Mouse (Mus musculus) Patski (cell line): ENCODE measurements at regions not wholly inside any gene's neighbourhood (a gene's known extent, or its start where the extent isn't known, plus 50 kb on each side); places are given as distances from the start of the nearest gene placed in this dataset.

Experiments
- ATAC-seq: fragments of 100-300 bp; one replicate; pipeline ENCODE4 v1.8.0; 2021
- CTCF ChIA-PET: fragments of 350-600 bp; sonication (Branson Sonifier 250); formaldehyde crosslinking; loops from one replicate; lab custom pipeline; 2022; ENCODE audit warnings: inconsistent platforms; lab: Charles Lee
- POLR2A ChIA-PET: fragments of 350-600 bp; sonication (Branson Sonifier 250); formaldehyde crosslinking; loops from one replicate; lab custom pipeline; 2022; ENCODE audit warnings: antibody characterized with exemption, inconsistent platforms; lab: Charles Lee
- DNase-seq: peaks from one replicate; pipeline ENCODE4 v3.0.0-alpha.2; 2011; ENCODE audit warnings: low read depth, low spot score
- H3K27me3 ChIP-seq: fragments of 371-371 bp; one replicate; pipeline ENCODE4 v1.5.1; 2021
- CTCF ChIP-seq: fragments of 100-300 bp; IDR thresholded peaks from one replicate; pipeline ENCODE4 v1.5.1; 2021
- in situ Hi-C: fragments of 300-500 bp; cut with MboI; formaldehyde crosslinking; loops from 3 replicates; pipeline ENCODE4 v1.11.1; 2018; ENCODE audit warnings: low pct_unique_long_range_greater_than_20kb, mixed read lengths

DNA sequence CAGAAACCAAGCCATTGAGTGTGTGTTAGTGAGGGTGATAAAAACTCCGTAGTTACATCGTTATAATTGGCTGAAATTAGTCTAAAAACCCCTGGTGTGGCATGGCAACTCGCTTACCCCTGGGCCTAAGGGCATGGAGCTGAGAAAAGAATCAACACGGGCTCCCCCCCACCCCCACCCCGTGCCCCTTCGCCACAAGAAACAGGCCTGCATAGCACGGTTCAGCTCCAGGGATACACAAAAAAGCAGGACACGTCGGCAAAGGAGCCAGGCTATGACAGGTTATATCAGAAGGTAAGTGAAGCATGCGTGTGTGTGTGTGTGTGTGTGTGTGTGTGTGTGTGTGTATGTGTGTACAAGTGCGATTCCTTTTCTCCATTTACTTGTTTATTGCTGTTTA, 948.4 kb downstream of the Serpinb8 start:
- no peak for ATAC-seq
- ChIA-PET POLR2A (no interaction called here), CTCF (no interaction called here)
- H3K27me3 ChIP-seq: no peaks in the 10 kb centered on the region
- no peak for DNase-seq
- in situ Hi-C loops: no loop called here
- TF ChIP-seq CTCF: no peak

DNA sequence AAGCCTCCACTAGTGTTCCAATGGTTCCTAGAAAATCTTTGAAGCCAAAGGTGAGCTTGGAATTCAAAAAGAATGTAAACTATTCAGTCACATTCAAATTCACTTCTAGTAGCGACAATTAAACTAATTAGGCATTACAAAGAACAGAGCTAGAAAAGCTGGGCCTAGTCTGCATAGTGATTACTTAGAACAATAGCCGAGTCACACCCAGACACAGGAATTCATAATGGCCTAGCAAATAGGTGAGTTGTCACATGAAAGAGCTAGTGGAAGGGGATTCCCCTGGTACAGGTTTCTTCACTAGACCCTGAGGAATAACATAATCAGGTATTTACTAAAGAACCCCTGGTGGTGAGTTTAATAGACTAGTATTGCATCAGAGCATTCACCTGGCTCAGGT, 958.9 kb downstream of the Serpinb8 start:
- ATAC-seq: no peak
- CTCF ChIA-PET: interaction anchor here (0.6 kb wide), 1 partner anchor 14 kb away, joined by 3 read pairs; no protein-coding TSS in a partner anchor
- POLR2A ChIA-PET: no interaction called here
- in situ Hi-C loops: no loop called here
- DNase-seq: no peak
- no peak for TF ChIP-seq CTCF
- no peaks in the 10 kb centered on the region for H3K27me3 ChIP-seq

DNA sequence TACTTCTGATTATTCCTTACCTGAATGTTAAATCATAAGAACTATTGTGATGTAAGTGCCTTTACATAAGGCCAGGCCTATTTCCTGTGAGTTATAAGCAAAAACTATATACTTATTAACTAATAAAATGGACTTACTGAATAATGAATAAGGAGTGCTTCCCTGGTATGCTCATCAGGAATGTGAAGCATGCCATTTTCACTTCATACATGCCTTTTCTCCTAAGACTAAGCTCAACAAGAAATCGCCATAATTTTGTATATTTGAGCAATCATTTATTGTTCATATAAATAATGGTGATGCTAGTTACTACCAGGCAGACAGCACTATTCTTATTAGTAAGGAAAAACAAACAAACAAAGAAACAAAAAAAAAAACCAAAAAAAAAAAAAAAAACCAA, 969.1 kb downstream of the Serpinb8 start:
- DNase-seq (no peak), ATAC-seq (peak; percentile 85)
- ChIA-PET CTCF (no interaction called here), POLR2A (interaction anchor here (0.7 kb wide), 1 partner anchor 458 kb away, joined by 5 read pairs; no protein-coding TSS in a partner anchor)
- no peak for TF ChIP-seq CTCF
- H3K27me3 ChIP-seq: no peaks in the 10 kb centered on the region
- in situ Hi-C loops: no loop called here

DNA sequence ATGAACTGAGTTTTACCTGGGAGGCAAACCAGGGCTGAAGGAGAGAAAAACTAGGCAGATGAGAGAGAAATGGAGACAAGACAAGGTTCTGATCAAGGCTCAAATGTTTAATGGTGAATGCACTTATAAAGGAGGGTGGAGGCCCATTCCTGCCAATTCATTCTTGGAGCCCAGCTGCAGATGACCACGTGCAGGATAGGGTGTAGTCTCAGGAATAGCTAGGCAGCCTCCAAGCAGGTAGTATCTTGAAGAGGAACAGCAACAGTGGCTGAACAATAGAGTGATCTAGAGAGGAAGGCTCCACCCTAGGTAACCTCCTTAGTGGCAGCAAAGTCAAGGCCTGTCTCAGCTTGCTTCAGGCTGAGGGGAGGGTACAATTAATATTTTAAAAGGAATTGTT, 973.2 kb downstream of the Serpinb8 start:
- DNase-seq (no peak), ATAC-seq (no peak)
- H3K27me3 ChIP-seq: no peaks in the 10 kb centered on the region
- TF ChIP-seq CTCF: no peak
- ChIA-PET POLR2A (no interaction called here), CTCF (no interaction called here)
- in situ Hi-C loops: no loop called here

DNA sequence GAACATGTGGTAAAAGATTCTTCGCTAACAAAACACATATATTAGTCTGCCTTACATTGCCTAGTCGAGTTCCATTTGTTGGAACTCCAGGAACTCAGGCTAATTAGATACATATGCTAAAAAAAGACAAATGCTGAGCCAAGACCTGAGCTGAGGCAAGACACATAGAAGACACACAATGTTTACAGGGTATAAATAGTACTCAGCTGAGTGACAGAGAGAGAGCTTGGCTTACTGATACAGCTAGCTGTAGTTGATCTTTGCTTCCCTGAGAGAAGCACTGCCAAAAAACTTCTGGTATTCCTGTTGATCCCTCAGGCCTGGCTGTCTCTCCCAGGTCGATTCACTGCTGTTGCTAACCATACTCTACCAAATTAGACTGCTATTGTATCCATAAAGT, 982.2 kb downstream of the Serpinb8 start:
- H3K27me3 ChIP-seq: no peaks in the 10 kb centered on the region
- POLR2A ChIA-PET: no interaction called here
- CTCF ChIA-PET: interaction anchor here (1.5 kb wide), 1 partner anchor 12 kb away, joined by 3 read pairs; no protein-coding TSS in a partner anchor
- ATAC-seq (no peak), DNase-seq (no peak)
- TF ChIP-seq CTCF: no peak
- in situ Hi-C loops: no loop called here

DNA sequence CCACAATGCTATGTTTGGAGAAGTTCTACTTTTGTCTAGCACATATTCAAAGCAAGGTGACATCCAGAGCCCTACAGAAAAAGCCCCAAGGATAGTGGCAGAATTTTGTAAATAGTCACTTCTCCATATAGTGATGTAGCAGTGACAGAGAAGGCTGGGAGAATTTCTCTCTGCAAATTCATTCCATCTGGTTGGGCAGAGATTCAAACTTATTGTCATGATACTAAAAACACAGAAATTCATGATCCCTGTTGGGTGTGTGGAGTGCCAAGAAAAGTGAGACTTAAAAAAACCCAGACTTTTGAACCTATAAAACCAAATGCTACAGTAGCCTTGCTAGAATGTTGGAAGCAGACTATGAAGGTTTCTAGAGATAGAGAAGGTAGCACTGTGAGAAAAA, 983.0 kb downstream of the Serpinb8 start:
- no peaks in the 10 kb centered on the region for H3K27me3 ChIP-seq
- POLR2A ChIA-PET: no interaction called here
- CTCF ChIA-PET: no interaction called here
- no peak for TF ChIP-seq CTCF
- in situ Hi-C loops: no loop called here
- ATAC-seq (no peak), DNase-seq (no peak)

DNA sequence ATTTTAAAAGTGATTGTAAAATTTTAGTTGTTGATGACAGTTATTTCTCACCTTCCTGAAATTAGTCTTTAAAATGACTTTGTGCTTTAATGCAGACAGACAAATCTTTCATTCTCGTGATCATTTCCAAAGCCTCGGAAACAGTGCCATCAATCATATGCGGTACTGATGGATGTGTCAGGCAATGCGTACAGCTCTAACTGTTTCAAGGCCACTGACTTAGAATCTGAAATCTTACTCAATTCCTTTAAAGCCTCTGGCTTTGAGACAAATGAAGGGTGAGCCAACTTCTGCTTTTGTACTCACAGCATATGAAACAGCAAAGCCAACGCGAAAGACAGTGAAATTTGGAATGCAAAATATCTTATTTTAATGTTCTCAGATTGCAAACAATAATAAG, 987.0 kb downstream of the Serpinb8 start:
- ATAC-seq (no peak), DNase-seq (no peak)
- POLR2A ChIA-PET: no interaction called here
- in situ Hi-C loops: no loop called here
- H3K27me3 ChIP-seq: no peaks in the 10 kb centered on the region
- CTCF ChIA-PET: no interaction called here
- no peak for TF ChIP-seq CTCF

DNA sequence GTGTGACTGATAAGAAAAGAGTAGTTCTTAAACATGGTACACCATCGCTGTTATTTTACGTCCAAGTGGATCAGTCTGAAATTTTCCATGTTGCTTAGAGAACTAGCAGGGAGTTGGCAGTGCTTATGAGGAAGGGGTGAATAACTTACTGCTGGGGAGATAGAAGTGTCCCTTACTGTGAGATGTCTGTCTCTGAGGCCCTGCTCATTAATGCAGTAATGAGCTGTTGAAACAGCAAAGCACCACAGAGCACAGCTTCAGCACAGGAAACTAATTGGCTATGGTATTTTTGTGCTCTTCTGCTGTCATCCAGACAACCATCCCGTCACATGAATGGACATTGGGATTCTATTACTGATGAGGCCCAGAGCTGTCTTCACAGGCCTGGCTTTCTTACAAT, 988.0 kb downstream of the Serpinb8 start:
- no peaks in the 10 kb centered on the region for H3K27me3 ChIP-seq
- CTCF ChIA-PET: no interaction called here
- ATAC-seq (no peak), DNase-seq (no peak)
- POLR2A ChIA-PET: no interaction called here
- in situ Hi-C loops: no loop called here
- TF ChIP-seq CTCF: no peak

DNA sequence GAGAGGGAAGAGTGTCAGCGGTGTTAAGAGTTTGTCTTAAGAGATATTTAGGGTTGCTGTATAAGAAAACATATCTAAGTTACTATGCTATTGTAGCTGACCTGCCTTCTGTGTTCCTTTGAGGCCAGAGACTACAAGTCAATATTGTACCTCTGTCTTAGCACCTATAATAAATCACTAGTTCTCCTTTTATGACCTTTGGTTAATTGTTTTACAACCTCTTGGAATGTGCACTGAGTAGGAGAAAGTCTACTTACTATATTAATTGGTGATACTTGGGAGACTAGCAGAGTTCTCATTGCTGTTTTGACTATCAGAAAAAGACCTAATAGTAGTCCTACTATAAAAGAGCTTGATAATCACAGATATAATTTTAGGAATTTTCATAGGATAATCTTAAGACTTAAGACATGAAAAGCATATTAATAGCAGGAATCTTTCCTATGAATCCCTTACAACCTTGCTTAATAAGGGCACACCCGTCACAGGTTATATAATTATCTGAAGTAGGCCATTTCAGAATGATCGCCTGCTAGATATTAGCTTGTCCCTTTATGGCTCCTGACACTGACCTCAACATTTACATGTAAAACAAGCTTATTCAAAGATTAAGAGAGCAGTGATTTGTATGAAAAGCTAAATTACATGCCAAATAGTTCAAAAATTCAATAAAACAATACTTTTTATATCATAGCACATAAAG, 1003.1 kb downstream of the Serpinb8 start:
- no peak for TF ChIP-seq CTCF
- CTCF ChIA-PET: no interaction called here
- in situ Hi-C loops: no loop called here
- no peak for ATAC-seq
- DNase-seq: no peak
- no peaks in the 10 kb centered on the region for H3K27me3 ChIP-seq
- POLR2A ChIA-PET: no interaction called here

DNA sequence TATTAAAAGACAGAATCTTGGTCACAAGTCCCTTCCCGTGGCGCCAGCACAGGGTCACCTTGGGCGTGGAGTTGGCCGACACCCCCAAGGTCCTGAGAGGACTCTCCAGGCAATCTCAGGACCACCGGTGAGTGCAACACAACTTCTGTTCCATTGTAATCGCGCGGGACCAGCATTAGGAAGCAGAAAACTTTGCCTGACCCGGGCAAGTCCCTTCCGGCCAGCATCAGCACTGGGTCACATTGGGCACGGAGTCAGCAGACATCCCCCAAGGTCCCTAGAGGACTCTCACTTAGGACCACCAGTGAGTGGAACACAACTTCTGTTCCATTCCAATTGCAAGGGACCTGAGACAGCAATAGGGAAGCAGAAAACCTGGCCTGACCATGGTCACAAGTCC, 1007.3 kb downstream of the Serpinb8 start:
- POLR2A ChIA-PET: no interaction called here
- in situ Hi-C loops: no loop called here
- no peak for TF ChIP-seq CTCF
- ATAC-seq: no peak
- no peak for DNase-seq
- no peaks in the 10 kb centered on the region for H3K27me3 ChIP-seq
- CTCF ChIA-PET: no interaction called here
